Mouse (Mus musculus) granulocyte monocyte progenitor cell, adult 5-6 weeks (primary cell): ENCODE measurements around the gene Ttc41. TPM values are rescaled to one million over a fixed set of nuclear protein-coding genes. Genes with fewer than 3 reads are reported as not detected.

Experiments
- ATAC-seq: replicated peaks from 2 replicates; pipeline ENCODE4 v1.8.0; 2016; ENCODE audit warnings: mild to moderate bottlenecking, moderate TSS enrichment, inconsistent platforms; ENCODE audit not compliant: poor library complexity, severe bottlenecking
- total RNA-seq, 2 experiments: library from RNA; stranded (forward) in 1 of 2; stranded (reverse) in 1 of 2; fragments of 200-712, 200-1000 nt in 1 of 2; fragments of >200 nt in 1 of 2; fragmentation: Nextera tagmentation in 1 of 2; gene quantifications; 2 replicates each; pipeline ENCODE4 v1.2.3; 2014 to 2017

Ttc41 gene
- total RNA-seq, 2 experiments from 2014 or later: 2.2 to 7.0 TPM

GRCm38 (mm10) chr10:86742918-86743317 lies 37.3 kb downstream of the Ttc41 start:
- ATAC-seq: no peak

- ATAC-seq: no peak
These were observed 38.7 kb downstream of the Ttc41 start for GRCm38 (mm10) chr10:86744306-86744705.

- no peak for ATAC-seq
These were observed 50.3 kb downstream of the Ttc41 start for GRCm38 (mm10) chr10:86755816-86756502.

- no peak for ATAC-seq
These were observed 52.1 kb downstream of the Ttc41 start for GRCm38 (mm10) chr10:86757724-86758123.

GRCm38 (mm10) chr10:86758211-86758610 lies 52.6 kb downstream of the Ttc41 start:
- ATAC-seq: no peak

GRCm38 (mm10) chr10:86761236-86761635 lies 55.6 kb downstream of the Ttc41 start:
- ATAC-seq: no peak

GRCm38 (mm10) chr10:86761722-86762383 lies 56.2 kb downstream of the Ttc41 start:
- no peak for ATAC-seq

- ATAC-seq: no peak
These were observed 56.7 kb downstream of the Ttc41 start for GRCm38 (mm10) chr10:86762384-86762730.

GRCm38 (mm10) chr10:86763672-86764071 lies 58.1 kb downstream of the Ttc41 start, which contains the start of gene Gm49358:
TSS of gene Gm49358 (plus strand) at chr10:86763972.
- no peak for ATAC-seq

GRCm38 (mm10) chr10:86765344-86765966 lies 59.8 kb downstream of the Ttc41 start:
- ATAC-seq: no peak

- no peak for ATAC-seq
These were observed 63.6 kb downstream of the Ttc41 start for GRCm38 (mm10) chr10:86769216-86769615.

GRCm38 (mm10) chr10:86769797-86770196 lies 64.2 kb downstream of the Ttc41 start:
- ATAC-seq: no peak

GRCm38 (mm10) chr10:86771701-86772100 lies 66.1 kb downstream of the Ttc41 start:
- ATAC-seq: no peak

GRCm38 (mm10) chr10:86772231-86772631 lies 66.6 kb downstream of the Ttc41 start:
- peak; percentile 99 for ATAC-seq

GRCm38 (mm10) chr10:86773360-86773759 lies 67.7 kb downstream of the Ttc41 start:
- ATAC-seq: no peak

GRCm38 (mm10) chr10:86776281-86776680 lies 70.7 kb downstream of the Ttc41 start:
- ATAC-seq: no peak

- no peak for ATAC-seq
These were observed 72.2 kb downstream of the Ttc41 start for GRCm38 (mm10) chr10:86777614-86778319.

GRCm38 (mm10) chr10:86778398-86779116 lies 72.9 kb downstream of the Ttc41 start, which contains the start of gene Nt5dc3:
TSS of gene Nt5dc3 (plus strand) at chr10:86779005.
- ATAC-seq: peak; percentile 84

- ATAC-seq: no peak; the same call in 1 of the 2 replicates
These were observed 73.6 kb downstream of the Ttc41 start for GRCm38 (mm10) chr10:86779117-86779755.
